Mouse (Mus musculus) lung, embryonic 16.5 days (tissue): ENCODE data around the gene Ptar1. TPM values are rescaled to one million over a fixed set of nuclear protein-coding genes. Genes with fewer than 3 reads are reported as not detected.

Source experiments
- ATAC-seq: fragments of 200-750 bp; cut with Nextera tagmentation; 2 replicates; pipeline ENCODE4 v1.8.0; 2017; ENCODE audit warnings: low read depth, mild to moderate bottlenecking, moderate library complexity
- H3K27ac ChIP-seq: fragments of 300-500 bp; sonication (generic); 2 replicates; pipeline ENCODE4 v1.5.1; 2014; ENCODE audit warnings: mild to moderate bottlenecking, control low read depth, low read length
- H3K27me3 ChIP-seq: fragments of 300-500 bp; sonication (generic); 2 replicates; pipeline ENCODE4 v1.6.1; 2014; ENCODE audit warnings: low read depth, low read length, mixed read lengths; ENCODE audit not compliant: control insufficient read depth, insufficient read depth
- H3K36me3 ChIP-seq: fragments of 300-500 bp; sonication (generic); 2 replicates; pipeline ENCODE4 v1.6.1; 2014; ENCODE audit warnings: low read length; ENCODE audit not compliant: control insufficient read depth, insufficient read depth
- H3K4me1 ChIP-seq: fragments of 300-500 bp; sonication (generic); replicated peaks from 2 replicates; pipeline ENCODE4 v1.6.1; 2014; ENCODE audit warnings: low read length, mixed read lengths; ENCODE audit not compliant: control insufficient read depth, insufficient read depth
- H3K4me2 ChIP-seq: fragments of 300-500 bp; sonication (generic); 2 replicates; pipeline ENCODE4 v1.6.1; 2014; ENCODE audit warnings: low read depth, low read length, control low read depth
- H3K4me3 ChIP-seq: fragments of 300-500 bp; sonication (generic); 2 replicates; pipeline ENCODE4 v1.5.1; 2014; ENCODE audit warnings: mild to moderate bottlenecking, low read length, control low read depth
- H3K9ac ChIP-seq: fragments of 300-500 bp; sonication (generic); 2 replicates; pipeline ENCODE4 v1.6.1; 2014; ENCODE audit warnings: low read length, control low read depth
- H3K9me3 ChIP-seq: fragments of 300-500 bp; sonication (generic); 2 replicates; pipeline ENCODE4 v1.6.1; 2016; ENCODE audit warnings: low read length; ENCODE audit not compliant: control insufficient read depth
- WGBS: fragments of 180-500 bp; shearing (Covaris S2); extraction: QIAGEN DNeasy Blood & Tissue Kit; methylation state at CpG from one replicate; pipeline ENCODE4 v1.1.7; 2014; 5-methylcytosine and 5-hydroxymethylcytosine counted together
- polyA plus RNA-seq: library from polyadenylated mRNA; unstranded; fragments of >200 nt; fragmentation: Nextera tagmentation; extraction: Ambion mirVana; gene quantifications from 2 replicates; pipeline ENCODE4 v1.2.1, GENCODE M21; 2015

Gene Ptar1
- polyA plus RNA-seq, 1 experiment from 2014 or later, result 6.2 TPM

DNA sequence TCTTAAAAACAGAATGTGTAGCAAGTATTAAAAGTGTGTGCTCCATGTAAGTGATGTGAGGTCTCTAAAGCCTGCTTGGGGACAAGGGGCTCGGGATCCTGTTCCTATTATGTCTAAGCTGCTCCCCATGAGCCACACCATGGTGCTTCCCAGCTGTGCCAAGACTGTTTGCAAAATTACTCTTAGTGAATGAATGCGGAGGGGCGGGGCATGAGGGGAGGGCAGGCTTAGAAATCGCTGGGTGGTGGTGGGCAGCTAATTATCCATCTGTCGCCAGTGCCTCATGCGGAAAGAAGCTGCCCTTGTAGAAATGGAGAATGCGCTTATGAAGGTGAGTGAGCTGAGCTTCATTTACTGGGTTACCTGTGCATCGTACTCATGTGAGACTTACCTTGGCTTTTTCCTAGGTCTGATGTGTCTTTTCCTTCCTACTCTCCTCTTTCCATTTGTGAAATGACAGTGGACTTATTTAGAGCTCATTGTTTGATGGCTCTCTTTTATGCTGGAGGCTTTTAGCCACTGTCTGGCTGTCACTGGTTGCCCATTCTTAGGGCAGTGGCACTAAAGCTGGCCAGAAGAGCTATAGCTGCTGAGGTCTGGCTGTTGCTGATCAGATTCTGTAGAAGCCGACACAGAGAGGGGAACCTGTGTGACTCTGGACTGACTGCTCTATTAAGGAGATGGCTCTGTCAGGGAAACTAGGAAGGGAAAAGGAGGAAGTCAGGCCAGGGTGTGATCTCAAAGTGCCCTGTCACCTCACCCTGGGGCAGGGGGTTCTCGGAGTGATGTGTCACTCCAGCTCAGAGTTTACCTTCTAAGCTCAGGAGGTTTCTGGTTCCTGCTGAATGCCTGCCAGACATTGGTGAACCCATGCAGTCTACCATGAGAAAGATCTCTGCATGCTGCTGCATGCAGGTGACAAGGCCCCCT, 83.5 kb downstream of the Ptar1 start:
- Histone ChIP-seq H3K36me3 (no peaks in the 10 kb centered on the region), H3K4me3 (no peak overlapping the region), H3K9me3 (no peaks in the 10 kb centered on the region), H3K4me2 (no peak overlapping the region), H3K9ac (no peak overlapping the region), H3K27ac (no peak overlapping the region), H3K27me3 (no peaks in the 10 kb centered on the region), H3K4me1 (no peaks in the 10 kb centered on the region)
- 72% methylated on average over 10 of the region's 10 CpGs for WGBS
- ATAC-seq, result no peak

DNA sequence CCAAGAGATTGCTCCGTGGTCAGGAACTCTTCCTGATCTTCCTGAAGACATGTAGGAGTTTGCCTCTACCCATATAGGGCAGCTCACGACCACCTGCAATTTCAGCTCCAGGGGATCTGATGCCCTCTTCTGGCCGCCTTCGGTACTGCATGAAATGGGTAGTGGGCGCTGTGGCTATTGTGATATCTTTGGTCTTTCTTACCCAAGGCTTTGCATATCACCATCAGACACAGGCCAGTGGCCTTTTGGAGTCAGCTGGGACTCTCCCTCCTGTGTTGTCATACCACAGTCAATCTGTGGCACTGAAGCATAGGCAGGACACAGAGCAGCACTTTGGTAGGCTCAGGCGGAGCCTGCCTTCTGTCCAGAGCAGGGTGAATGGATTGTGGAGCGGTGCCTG, 84.7 kb downstream of the Ptar1 start:
- no peak for ATAC-seq
- H3K9ac ChIP-seq, result no peak overlapping the region
- H3K4me1 ChIP-seq, result no peaks in the 10 kb centered on the region
- H3K9me3 ChIP-seq, result no peaks in the 10 kb centered on the region
- no peak overlapping the region for H3K4me3 ChIP-seq
- no peak overlapping the region for H3K27ac ChIP-seq
- no peaks in the 10 kb centered on the region for H3K36me3 ChIP-seq
- WGBS, result 67% methylated on average over 7 of the region's 7 CpGs
- no peaks in the 10 kb centered on the region for H3K27me3 ChIP-seq
- no peak overlapping the region for H3K4me2 ChIP-seq

DNA sequence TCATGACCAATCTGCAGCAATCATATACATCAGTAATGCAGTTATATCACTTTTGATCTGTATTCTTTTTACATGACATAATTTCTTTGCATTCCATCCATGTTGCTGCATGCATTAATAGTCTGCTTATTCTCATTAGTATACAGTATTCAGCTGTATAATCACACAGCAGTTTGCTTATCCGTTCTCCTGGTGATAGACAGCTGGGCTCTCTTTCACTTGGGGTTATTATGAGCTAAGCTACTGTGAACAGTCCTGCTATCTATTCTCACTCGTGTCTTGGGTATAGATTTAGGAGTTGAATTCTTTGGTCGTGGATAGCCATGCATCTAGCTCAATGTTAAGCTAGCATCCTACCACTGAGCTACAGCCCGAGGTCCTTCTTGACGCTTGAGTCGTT, 88.1 kb downstream of the Ptar1 start:
- Histone ChIP-seq H3K9me3 (no peaks in the 10 kb centered on the region), H3K36me3 (no peaks in the 10 kb centered on the region), H3K4me1 (no peaks in the 10 kb centered on the region), H3K9ac (no peak overlapping the region), H3K27me3 (no peaks in the 10 kb centered on the region), H3K4me2 (no peak overlapping the region), H3K4me3 (no peak overlapping the region), H3K27ac (no peak overlapping the region)
- 84% methylated on average over 6 of the region's 6 CpGs for WGBS
- ATAC-seq, result no peak

DNA sequence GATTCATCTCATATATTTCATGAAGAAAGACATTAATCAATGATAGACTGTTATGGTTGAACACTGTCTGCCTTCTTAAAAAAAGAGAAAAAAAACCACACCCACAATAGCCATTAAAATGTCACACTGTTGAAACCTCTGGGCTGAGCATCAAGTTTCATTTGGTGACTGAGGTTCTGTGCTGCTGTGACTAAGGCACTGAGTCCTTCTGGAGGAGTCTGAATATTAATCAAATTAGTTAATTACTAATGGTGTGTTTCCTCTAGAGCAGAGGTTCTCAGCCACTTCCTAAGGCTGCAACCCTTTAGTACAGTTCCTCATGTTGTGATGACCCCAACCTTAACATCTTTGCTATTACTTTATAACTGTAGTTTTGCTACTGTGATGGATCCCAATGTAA, 91.9 kb downstream of the Ptar1 start:
- H3K9ac ChIP-seq, result no peak overlapping the region
- H3K9me3 ChIP-seq, result no peaks in the 10 kb centered on the region
- H3K36me3 ChIP-seq, result no peaks in the 10 kb centered on the region
- no peak overlapping the region for H3K4me2 ChIP-seq
- no peaks in the 10 kb centered on the region for H3K27me3 ChIP-seq
- ATAC-seq, result no peak
- no peak overlapping the region for H3K27ac ChIP-seq
- H3K4me3 ChIP-seq, result no peak overlapping the region
- H3K4me1 ChIP-seq, result peaks cover 5% of the 10 kb centered on the region; the same call in 1 of the 2 replicates

DNA sequence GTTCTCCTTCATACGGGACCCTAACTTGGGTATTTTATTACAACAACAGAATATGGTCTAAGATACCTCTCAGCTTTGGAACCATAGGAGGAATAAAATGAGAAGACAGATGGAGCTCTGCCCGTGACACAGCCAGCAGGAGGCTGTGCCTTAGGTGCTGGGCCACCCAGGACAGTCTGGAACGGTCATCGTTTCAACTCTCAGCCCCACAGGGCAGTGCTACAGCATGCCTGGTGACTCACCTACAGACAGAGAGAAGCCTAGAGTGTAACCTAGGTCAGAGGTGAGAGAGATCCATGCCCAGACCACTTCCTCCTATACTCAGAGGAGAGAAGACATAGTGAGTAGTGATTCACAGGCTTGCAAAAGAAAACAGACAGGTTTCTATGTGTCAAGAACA, 92.9 kb downstream of the Ptar1 start:
- no peak; the same call in 1 of the 2 replicates for ATAC-seq
- no peak overlapping the region for H3K9ac ChIP-seq
- H3K27me3 ChIP-seq, result no peaks in the 10 kb centered on the region
- no peak overlapping the region for H3K27ac ChIP-seq
- H3K4me2 ChIP-seq, result no peak overlapping the region
- peaks cover 5% of the 10 kb centered on the region; the same call in 1 of the 2 replicates for H3K4me1 ChIP-seq
- 83% methylated on average over 4 of the region's 4 CpGs for WGBS
- H3K36me3 ChIP-seq, result no peaks in the 10 kb centered on the region
- H3K4me3 ChIP-seq, result no peak overlapping the region
- H3K9me3 ChIP-seq, result no peaks in the 10 kb centered on the region

Other genes starting within 250 kb of the Ptar1 start
- gene Mamdc2, start 239.0 kb upstream of the Ptar1 start, polyA plus RNA-seq, result 4.6 and 5.2 TPM in 2 replicates
- 2.3 and 3.2 TPM in 2 replicates for gene 1700028P14Rik, start 34.6 kb upstream of the Ptar1 start, polyA plus RNA-seq
- gene Apba1, start 71.5 kb downstream of the Ptar1 start, polyA plus RNA-seq, result 0.16 and 0.33 TPM in 2 replicates